Mouse (Mus musculus) right cerebral cortex, postnatal 25 days (tissue): Measurements from ENCODE around the gene Tnfrsf18.

Source experiments
- DNase-seq: peaks from one replicate; pipeline ENCODE4 v3.0.0; 2022

The Tnfrsf18 gene

GRCm38 (mm10) chr4:156033476-156034119, 7.6 kb downstream of the Tnfrsf18 start:
- DNase-seq: no peak

DNA sequence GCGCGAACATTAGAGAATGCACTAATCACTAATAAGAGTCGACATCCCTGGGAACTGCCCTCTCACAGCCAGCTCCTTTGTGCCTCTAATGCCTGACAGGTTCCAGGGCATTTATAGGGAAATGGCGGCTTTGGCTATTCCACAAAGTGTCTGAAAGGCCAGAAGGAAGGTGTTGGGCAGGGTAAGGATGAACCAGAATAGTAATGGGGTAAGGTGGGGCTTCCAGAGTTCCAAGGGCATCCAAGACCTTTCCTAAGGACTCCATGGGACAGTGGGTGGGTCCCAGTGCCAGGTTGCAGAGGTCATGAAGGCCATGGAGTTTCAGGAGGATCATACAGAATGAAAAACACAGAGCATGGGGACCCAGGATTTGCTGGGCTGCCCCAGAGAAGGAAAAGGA, 8.3 kb downstream of the Tnfrsf18 start:
- no peak for DNase-seq

DNA sequence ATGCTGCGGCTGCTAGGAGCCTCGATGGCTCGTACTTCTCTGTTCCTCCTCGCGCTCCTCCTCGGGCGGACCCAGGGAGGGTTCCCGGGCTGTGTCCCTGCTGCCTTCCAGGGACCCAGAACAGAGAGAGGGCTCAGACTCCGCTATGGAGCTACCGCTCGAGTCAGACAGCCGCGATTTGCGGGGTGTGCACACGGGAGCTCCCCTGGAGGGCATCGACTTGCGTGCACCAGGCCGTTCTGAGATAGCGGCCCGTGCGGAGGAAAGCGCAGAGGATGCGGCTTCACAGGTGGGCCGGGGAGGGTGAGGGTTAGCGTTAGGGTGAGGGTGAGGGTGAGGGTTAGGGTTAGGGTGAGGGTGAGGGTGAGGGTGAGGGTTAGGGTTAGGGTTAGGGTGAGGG, 8.9 kb downstream of the Tnfrsf18 start:
- no peak for DNase-seq

- no peak for DNase-seq
Measured at GRCm38 (mm10) chr4:156044754-156045153, 18.8 kb downstream of the Tnfrsf18 start.

GRCm38 (mm10) chr4:156049779-156050178, 23.8 kb downstream of the Tnfrsf18 start:
- DNase-seq: no peak

GRCm38 (mm10) chr4:156050391-156050980, 24.5 kb downstream of the Tnfrsf18 start:
- no peak for DNase-seq

GRCm38 (mm10) chr4:156053113-156053512, 27.1 kb downstream of the Tnfrsf18 start:
- DNase-seq: no peak

GRCm38 (mm10) chr4:156054130-156054529, 28.2 kb downstream of the Tnfrsf18 start:
- no peak for DNase-seq

- DNase-seq: no peak
Measured at GRCm38 (mm10) chr4:156054606-156055005, 28.6 kb downstream of the Tnfrsf18 start.

- DNase-seq: no peak
Measured at GRCm38 (mm10) chr4:156055173-156055572, 29.2 kb downstream of the Tnfrsf18 start.

DNA sequence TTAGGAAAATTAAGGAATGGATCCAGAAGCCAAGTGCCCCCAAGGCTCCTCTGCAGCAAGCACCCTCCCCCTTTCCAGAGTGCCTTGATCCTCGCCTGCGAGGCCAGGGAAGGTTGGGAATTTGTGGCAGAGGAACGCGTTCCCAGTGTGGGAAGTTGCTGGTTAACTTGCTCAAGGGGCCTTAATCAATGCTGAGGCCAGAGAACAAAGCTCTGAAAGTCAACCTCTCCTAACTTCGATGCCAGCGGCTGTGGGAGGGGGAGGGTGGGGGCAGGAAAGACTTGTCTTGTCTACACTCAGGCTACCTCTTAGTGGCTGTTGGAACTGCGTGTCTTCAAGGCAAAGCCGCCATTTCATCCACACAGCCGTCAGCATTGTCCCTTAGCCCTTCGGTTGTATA, 31.7 kb downstream of the Tnfrsf18 start:
- no peak for DNase-seq

DNA sequence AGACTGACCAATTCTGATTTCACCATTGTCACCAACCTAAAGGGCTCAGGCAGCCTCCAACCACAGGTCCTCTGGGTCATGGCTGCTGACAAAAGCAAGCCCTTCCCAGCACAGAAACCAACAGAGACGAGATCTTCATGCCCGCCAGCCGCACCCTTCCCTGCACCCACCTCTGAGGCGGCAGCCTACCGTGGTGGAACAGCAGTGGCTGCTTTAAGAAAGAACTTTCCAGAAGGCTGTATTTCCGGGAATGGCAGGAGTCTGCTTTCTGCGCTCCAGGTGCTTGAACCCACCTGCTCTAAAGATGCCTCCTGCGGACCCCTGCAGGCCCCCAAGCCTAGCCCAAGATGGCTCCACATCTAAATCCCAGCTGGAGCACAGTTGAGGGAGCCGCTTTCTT, 32.9 kb downstream of the Tnfrsf18 start:
- DNase-seq: no peak

DNA sequence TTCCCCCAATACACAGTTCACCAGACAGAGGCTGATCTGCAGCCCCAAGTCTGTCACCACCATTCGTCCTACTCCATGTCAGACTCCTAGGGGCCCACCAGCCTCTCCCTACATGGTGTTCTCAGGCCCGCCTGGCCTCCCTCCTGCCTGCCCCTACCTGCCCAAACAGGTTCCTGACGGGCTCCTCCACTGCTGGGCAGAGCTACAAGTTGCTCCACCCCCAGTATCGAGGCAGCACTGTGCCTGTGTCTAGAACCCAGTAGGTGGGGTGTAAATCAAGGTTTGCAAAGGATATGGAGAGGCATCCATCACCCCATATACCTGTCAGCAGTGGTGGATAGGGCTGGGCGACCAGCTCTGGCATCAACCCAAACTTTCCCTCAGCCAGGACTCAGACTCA, 33.3 kb downstream of the Tnfrsf18 start, which contains the start of gene Ttll10:
TSS of gene Ttll10 (minus strand) at position 154 of the 400 bp plus-strand sequence.
- no peak for DNase-seq

DNA sequence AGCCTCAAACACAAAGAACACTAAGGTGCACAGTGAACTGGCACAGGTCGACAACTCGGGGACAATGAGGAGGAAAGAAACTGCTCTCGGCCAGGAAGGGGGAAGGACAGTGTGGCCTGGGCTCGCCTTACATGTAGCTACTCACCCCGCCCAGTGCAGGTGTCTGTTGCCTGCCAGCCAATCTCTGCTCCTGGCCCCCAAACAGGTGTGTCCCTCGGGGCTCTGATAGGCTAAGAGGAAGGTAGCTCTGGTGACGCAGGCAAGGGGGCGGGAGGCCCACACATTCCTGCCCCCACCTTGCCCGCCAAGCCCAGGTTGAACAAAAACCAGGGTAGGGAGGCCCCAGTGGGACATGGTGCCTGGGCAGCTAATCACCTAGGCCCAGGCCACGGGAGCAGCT, 33.7 kb downstream of the Tnfrsf18 start:
- peak; percentile 8 for DNase-seq

DNA sequence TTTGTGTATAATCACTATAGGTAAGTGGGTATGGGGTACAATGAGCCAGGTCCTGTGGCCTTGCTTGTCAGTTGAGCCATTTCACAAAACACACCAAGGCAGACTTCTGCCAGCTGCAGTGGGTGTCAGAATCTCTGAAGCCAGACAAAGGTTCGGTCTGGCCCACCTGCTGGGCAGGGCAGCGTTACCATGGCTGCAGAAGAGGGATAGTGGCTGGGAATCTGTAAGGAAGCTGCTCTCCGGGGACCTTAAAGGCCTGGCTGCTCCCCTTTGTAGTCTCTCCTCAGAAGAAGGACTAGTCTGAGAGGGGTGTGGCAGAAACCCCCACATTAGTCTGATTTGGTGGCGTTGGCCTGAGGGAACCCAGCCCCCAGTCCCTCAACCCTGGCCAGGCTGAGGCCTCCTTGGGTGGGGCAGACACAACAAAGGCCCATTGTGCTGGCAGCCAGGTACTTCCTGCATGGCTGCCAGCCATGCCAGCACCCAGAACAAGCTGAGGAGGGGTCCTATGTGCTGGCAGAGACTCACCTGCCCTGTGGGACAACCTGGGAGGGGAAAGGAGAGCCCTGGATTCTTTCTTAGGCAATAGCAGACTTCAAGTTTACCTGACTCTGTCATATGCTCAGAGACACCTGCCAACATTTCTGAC, 38.0 kb downstream of the Tnfrsf18 start:
- DNase-seq: no peak

GRCm38 (mm10) chr4:156064510-156064897, 38.5 kb downstream of the Tnfrsf18 start:
- no peak for DNase-seq

DNA sequence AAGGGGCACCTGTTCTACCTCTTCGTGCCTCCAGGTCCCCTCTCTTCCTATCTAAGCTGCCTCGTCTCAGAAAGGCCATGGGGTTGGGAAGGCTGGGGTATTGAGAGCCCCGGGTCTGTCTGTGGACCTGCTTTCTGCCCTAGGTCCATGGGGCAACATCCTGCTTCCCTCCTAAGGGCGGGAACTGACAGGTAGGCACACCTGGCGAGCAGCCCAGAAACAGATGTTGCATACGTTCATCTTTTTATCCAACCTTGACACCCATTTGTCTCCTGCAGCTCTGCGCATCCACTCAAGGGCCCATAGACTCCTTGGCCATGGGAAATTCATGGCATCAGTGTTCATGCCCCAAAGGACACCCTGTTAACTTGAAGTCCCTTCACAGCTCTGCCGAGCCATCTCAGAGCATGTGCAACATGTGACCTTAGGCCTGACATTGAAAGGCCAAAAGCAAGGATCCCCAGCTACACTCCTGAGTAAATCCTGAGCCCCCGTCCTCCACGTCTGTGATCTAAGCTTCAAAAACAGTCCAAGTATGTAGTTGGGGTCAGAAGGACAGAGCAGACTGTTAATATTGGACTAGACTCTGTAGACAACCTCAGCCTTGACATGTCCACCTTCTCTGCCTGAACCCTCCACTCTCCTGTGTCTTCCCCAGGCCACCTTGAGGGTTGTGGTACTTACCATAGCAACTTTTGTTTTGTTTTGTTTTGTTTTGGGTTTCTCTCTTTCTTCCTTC, 39.4 kb downstream of the Tnfrsf18 start:
- no peak for DNase-seq

- DNase-seq: no peak
Measured at GRCm38 (mm10) chr4:156067256-156067949, 41.4 kb downstream of the Tnfrsf18 start.

DNA sequence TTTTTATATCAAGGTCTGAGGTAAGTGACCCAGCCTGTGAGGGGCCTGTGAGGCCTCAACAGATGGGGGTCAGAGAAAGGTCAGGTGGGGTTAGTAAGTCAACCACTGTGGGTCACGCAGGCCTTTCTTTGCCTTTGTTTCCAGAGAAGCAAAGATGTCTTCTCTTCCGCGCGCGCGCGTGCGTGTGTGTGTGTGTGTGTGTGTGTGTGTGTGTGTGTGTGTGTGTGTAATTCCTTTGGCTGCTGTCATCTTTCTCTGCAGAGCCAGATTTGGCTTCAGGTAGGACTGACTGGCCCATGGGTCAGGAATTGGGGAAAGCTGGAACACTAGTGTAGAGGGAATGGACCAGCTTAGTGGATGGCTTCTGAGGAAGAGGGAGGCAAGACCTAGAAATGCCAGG, 43.7 kb downstream of the Tnfrsf18 start:
- DNase-seq: no peak

- no peak for DNase-seq
Measured at GRCm38 (mm10) chr4:156070276-156070675, 44.3 kb downstream of the Tnfrsf18 start.

GRCm38 (mm10) chr4:156070716-156071115, 44.8 kb downstream of the Tnfrsf18 start:
- DNase-seq: no peak

DNA sequence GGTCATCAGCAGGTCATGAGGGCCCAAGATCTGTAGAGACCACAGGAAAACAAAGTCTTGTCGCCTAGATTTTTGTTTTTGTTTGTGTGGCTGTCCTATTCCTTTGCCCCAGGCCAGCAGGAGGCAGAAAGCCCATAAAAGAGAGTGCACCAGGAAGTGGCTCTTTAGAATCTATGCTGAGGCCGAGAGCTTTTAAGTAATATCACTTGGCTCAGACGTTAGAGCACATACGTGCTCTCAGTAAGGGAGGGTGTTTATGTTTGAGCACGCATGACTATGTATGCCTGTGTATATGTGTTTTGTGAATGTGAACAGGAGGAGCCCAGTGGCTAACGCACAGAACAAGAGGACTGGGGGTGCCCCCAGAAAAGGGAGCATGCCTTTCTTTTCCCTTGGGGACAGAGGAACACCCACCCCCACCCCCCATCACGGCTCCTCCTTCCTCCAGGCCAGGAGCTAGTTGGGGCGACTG, 51.0 kb downstream of the Tnfrsf18 start:
- DNase-seq: no peak
